Mouse (Mus musculus): Measurements from ENCODE around the gene Pak1ip1. TPM values are rescaled to one million over a fixed set of nuclear protein-coding genes. Genes with fewer than 3 reads are reported as not detected.
"Not testable (repeated sequence)": the region's sequence is repeated elsewhere in the genome, so short reads cannot be mapped to it uniquely, and the experiment has no call there.

Pak1ip1 gene
- polyA plus RNA-seq, 1 experiment from 2014 or later = 68.3 TPM

DNA sequence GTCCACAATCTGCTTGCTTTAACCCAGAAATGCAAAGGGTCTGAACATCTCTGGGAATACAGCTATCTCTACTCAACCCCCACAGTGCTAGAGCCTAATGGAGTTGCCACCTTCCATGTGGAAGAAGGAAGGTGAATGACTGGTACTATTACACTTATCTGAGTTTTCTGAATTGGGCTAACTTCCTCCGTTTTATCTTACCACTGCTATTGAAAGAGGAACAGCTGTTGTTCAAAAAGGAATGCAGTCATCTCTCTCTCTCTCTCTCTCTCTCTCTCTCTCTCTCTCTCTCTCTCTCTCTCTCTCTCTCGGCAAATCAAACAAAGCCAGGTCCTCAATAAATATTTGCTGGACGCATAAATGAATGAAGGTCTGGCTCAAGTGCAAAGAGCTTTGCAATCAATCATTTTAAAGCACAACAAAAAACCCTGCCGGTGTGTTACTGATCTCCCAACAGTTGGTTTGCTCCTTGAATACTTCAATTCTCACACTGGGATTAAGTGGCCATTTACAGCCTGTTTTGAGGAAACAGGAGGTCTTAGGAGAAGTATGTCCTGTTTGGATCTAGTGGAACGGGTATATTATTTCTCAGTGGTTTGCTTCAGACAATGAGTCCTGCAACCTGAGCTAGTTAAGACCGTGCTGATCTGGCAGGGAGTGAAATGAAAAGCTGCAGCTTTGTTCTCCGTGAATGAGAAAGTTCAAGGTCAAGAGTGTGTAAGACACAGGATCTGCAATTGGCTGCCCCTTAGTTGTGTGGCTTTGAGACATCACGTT, 6.1 kb upstream of the Pak1ip1 start:
- Histone ChIP-seq H3K4me3 (ENCODE audit: low read depth, low read length) (no peak overlapping the region), H3K27ac (ENCODE audit: low read length) (peak overlapping the region; percentile 45; the same call in 1 of the 2 replicates), H3K9me3 (ENCODE audit: control insufficient read depth, low read depth, low read length) (no peaks in the 10 kb centered on the region), H3K4me1 (ENCODE audit: control insufficient read depth, insufficient read depth, low read length) (0 out of 2 replicates have a peak, but pooled peaks cover 5% of the 10 kb centered on the region), H3K9ac (replicated peaks; ENCODE audit: low read depth, low read length) (no peak overlapping the region), H3K27me3 (ENCODE audit: control insufficient read depth, insufficient read depth, low read length) (no peaks in the 10 kb centered on the region), H3K4me2 (replicated peaks; ENCODE audit: low read depth, low read length) (peak overlapping the region; percentile 31), H3K36me3 (ENCODE audit: control insufficient read depth, insufficient read depth, low read length) (no peaks in the 10 kb centered on the region)
- peak; percentile 23; the same call in 1 of the 2 replicates for ATAC-seq (ENCODE audit: insufficient number of reproducible peaks, insufficient read depth, low FRiP score, low read depth)
- WGBS = 2% methylated on average over 8 of the region's 8 CpGs

DNA sequence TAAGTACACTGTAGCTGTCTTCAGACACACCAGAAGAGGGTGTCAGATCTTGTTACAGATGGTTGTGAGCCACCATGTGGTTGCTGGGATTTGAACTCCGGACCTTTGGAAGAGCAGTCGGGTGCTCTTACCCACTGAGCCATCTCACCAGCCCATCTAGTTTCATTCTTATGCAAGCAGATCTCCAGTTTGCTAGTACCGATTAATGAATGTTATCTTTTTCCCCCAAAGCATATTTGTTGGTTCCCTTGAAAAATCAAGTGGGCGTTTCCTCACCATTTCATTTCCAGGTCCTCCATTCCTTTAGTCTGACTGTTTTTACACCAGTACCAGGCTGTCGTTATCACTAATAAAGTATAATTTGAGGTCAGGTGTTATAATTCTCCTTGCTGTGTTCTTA, 2.3 kb upstream of the Pak1ip1 start:
- not testable (repeated sequence) for H3K36me3 ChIP-seq (ENCODE audit: control insufficient read depth, insufficient read depth, low read length); H3K27ac ChIP-seq (ENCODE audit: low read length); H3K4me2 ChIP-seq (replicated peaks; ENCODE audit: low read depth, low read length); ATAC-seq (ENCODE audit: insufficient number of reproducible peaks, insufficient read depth, low FRiP score, low read depth); H3K27me3 ChIP-seq (ENCODE audit: control insufficient read depth, insufficient read depth, low read length); H3K9me3 ChIP-seq (ENCODE audit: control insufficient read depth, low read depth, low read length); H3K4me3 ChIP-seq (ENCODE audit: low read depth, low read length); H3K9ac ChIP-seq (replicated peaks; ENCODE audit: low read depth, low read length)
- H3K4me1 ChIP-seq (ENCODE audit: control insufficient read depth, insufficient read depth, low read length) = peaks cover 12% of the 10 kb centered on the region; the same call in 1 of the 2 replicates
- WGBS = 92% methylated on average over 5 of the region's 5 CpGs

GRCm38 (mm10) chr13:41000140-41000925, 490 bp upstream of the Pak1ip1 start:
- H3K4me2 ChIP-seq (replicated peaks; ENCODE audit: low read depth, low read length) = peak overlapping the region; percentile 86
- peaks cover 7% of the 10 kb centered on the region; the same call in 1 of the 2 replicates for H3K4me1 ChIP-seq (ENCODE audit: control insufficient read depth, insufficient read depth, low read length)
- H3K36me3 ChIP-seq (ENCODE audit: control insufficient read depth, insufficient read depth, low read length) = peaks cover 10% of the 10 kb centered on the region
- H3K9me3 ChIP-seq (ENCODE audit: control insufficient read depth, low read depth, low read length) = no peaks in the 10 kb centered on the region
- peak; percentile 40; the same call in 1 of the 2 replicates for ATAC-seq (ENCODE audit: insufficient number of reproducible peaks, insufficient read depth, low FRiP score, low read depth)
- H3K9ac ChIP-seq (replicated peaks; ENCODE audit: low read depth, low read length) = peak overlapping the region; percentile 29
- peak overlapping the region; percentile 93 for H3K4me3 ChIP-seq (ENCODE audit: low read depth, low read length)
- peak overlapping the region; percentile 93 for H3K27ac ChIP-seq (ENCODE audit: low read length)
- WGBS = 1% methylated on average over 25 of the region's 25 CpGs
- H3K27me3 ChIP-seq (ENCODE audit: control insufficient read depth, insufficient read depth, low read length) = no peaks in the 10 kb centered on the region

DNA sequence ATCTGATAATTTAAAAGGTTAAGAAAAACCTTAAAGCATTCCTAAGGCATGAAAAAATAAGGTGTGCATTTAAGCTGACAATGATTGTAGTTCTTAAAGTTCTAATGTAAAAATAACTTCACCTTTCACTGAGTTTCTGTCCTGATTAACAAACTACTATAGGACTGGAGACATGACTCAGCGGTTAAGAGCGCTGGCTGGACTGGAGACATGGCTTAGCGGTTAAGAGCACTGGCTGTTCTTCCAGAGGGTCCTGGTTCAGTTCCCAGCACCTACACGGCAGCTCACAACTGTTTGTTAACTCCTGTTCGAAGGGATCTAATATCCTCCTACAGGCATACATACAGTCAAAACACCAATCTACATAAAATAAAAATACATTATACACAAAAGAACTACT, 1.2 kb downstream of the Pak1ip1 start:
- WGBS = 82% methylated on average over 5 of the region's 5 CpGs
- Histone ChIP-seq H3K4me2 (replicated peaks; ENCODE audit: low read depth, low read length) (peak overlapping the region; percentile 84), H3K36me3 (ENCODE audit: control insufficient read depth, insufficient read depth, low read length) (peaks cover 26% of the 10 kb centered on the region), H3K27ac (ENCODE audit: low read length) (no peak overlapping the region), H3K9me3 (ENCODE audit: control insufficient read depth, low read depth, low read length) (no peaks in the 10 kb centered on the region), H3K4me3 (ENCODE audit: low read depth, low read length) (peak overlapping the region; percentile 93), H3K4me1 (ENCODE audit: control insufficient read depth, insufficient read depth, low read length) (peaks cover 7% of the 10 kb centered on the region; the same call in 1 of the 2 replicates), H3K9ac (replicated peaks; ENCODE audit: low read depth, low read length) (no peak overlapping the region), H3K27me3 (ENCODE audit: control insufficient read depth, insufficient read depth, low read length) (no peaks in the 10 kb centered on the region)
- ATAC-seq (ENCODE audit: insufficient number of reproducible peaks, insufficient read depth, low FRiP score, low read depth) = no peak

DNA sequence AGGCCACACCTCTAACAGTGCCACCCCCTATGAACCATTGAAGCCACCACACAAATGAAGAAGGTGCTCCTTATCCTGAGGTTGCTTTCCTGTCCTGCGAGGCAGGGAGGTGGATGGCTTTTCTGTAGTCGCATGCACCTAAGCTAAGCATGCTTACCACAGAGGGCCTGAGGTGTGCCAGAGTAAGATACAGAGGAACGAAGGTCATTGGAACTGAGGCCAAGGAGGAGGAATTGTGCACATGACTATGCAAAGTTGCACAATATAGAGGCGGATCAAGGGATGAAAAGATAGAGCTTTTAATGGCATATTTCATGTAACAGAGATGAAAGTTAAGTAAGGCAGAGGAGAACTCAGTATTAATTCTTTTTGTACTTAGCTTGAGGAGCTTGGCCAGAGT, 5.4 kb downstream of the Pak1ip1 start:
- Histone ChIP-seq H3K4me2 (replicated peaks; ENCODE audit: low read depth, low read length) (no peak overlapping the region), H3K4me1 (ENCODE audit: control insufficient read depth, insufficient read depth, low read length) (peaks cover 4% of the 10 kb centered on the region; the same call in 1 of the 2 replicates), H3K4me3 (ENCODE audit: low read depth, low read length) (no peak overlapping the region), H3K36me3 (ENCODE audit: control insufficient read depth, insufficient read depth, low read length) (peaks cover 65% of the 10 kb centered on the region), H3K9me3 (ENCODE audit: control insufficient read depth, low read depth, low read length) (no peaks in the 10 kb centered on the region), H3K27me3 (ENCODE audit: control insufficient read depth, insufficient read depth, low read length) (no peaks in the 10 kb centered on the region), H3K27ac (ENCODE audit: low read length) (no peak overlapping the region), H3K9ac (replicated peaks; ENCODE audit: low read depth, low read length) (no peak overlapping the region)
- ATAC-seq (ENCODE audit: insufficient number of reproducible peaks, insufficient read depth, low FRiP score, low read depth) = no peak
- 97% methylated on average over 4 of the region's 4 CpGs for WGBS

DNA sequence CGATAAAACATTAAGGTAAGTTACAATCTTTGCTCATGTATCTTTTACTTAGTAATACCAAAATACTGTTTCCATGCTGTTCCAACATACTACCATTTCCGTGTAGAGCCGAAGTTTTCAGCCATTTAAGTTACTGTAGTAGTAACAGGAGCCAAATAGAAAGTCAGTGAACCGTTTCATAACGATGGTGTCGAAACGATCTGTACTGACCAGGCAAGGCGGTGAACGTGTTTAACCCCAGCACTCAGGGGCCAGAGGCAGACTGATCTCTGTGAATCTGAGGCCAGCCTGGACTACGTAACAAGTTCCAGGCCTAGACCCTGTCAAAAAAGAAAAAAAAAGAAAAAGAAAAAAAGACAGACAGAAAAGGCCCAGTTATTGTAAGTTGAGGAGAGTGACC, 7.4 kb downstream of the Pak1ip1 start:
- H3K27ac ChIP-seq (ENCODE audit: low read length) = no peak overlapping the region
- H3K36me3 ChIP-seq (ENCODE audit: control insufficient read depth, insufficient read depth, low read length) = peaks cover 76% of the 10 kb centered on the region
- no peaks in the 10 kb centered on the region for H3K27me3 ChIP-seq (ENCODE audit: control insufficient read depth, insufficient read depth, low read length)
- H3K4me3 ChIP-seq (ENCODE audit: low read depth, low read length) = no peak overlapping the region
- 95% methylated on average over 10 of the region's 10 CpGs for WGBS
- ATAC-seq (ENCODE audit: insufficient number of reproducible peaks, insufficient read depth, low FRiP score, low read depth) = no peak
- no peak overlapping the region for H3K4me2 ChIP-seq (replicated peaks; ENCODE audit: low read depth, low read length)
- no peaks in the 10 kb centered on the region for H3K4me1 ChIP-seq (ENCODE audit: control insufficient read depth, insufficient read depth, low read length)
- no peak overlapping the region for H3K9ac ChIP-seq (replicated peaks; ENCODE audit: low read depth, low read length)
- no peaks in the 10 kb centered on the region for H3K9me3 ChIP-seq (ENCODE audit: control insufficient read depth, low read depth, low read length)

- Histone ChIP-seq H3K27me3 (ENCODE audit: control insufficient read depth, insufficient read depth, low read length) (no peaks in the 10 kb centered on the region), H3K4me3 (ENCODE audit: low read depth, low read length) (no peak overlapping the region), H3K4me1 (ENCODE audit: control insufficient read depth, insufficient read depth, low read length) (no peaks in the 10 kb centered on the region), H3K27ac (ENCODE audit: low read length) (no peak overlapping the region), H3K4me2 (replicated peaks; ENCODE audit: low read depth, low read length) (no peak overlapping the region), H3K9ac (replicated peaks; ENCODE audit: low read depth, low read length) (no peak overlapping the region), H3K36me3 (ENCODE audit: control insufficient read depth, insufficient read depth, low read length) (peaks cover 76% of the 10 kb centered on the region), H3K9me3 (ENCODE audit: control insufficient read depth, low read depth, low read length) (no peaks in the 10 kb centered on the region)
- ATAC-seq (ENCODE audit: insufficient number of reproducible peaks, insufficient read depth, low FRiP score, low read depth) = no peak
- 82% methylated on average over 8 of the region's 8 CpGs for WGBS
Measured at GRCm38 (mm10) chr13:41008946-41009345, 8.1 kb downstream of the Pak1ip1 start.

DNA sequence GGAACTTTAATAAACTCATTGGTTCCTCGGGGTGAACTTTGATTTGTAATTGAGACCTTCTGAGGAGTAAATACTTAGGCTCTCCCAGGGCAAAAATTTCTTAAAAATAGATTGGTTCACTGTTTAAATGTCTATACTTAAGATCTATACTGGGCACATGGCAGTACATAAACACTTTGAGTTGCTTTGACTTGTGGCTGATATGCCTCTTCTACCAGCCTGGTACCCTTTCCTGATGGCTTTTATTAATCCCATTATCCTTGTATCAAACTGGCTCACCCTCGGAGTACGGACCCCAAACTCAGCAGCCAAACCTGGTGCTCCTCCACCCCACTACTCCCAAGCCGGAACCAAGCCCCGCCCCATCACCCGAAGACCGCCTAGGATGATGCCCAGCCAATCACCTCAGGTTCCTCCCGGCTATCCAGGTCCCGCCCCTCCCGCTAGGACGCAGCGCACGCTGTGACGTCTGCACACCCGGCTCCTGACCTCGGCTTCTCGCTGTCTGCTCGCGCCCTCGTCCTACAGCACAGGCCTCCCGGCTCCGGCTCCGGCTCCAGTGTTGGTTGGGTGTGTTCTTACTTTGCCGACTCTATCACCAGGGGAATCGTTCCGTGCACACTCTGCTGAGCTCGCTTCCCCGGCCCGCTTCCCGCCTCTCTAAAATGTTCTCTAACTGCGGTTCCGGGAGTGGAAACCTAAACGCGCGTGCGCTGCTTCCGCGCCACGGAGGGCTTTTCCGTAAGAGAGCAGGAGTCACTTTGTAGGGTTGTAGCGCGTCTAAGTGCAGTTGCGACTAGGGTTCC, 15.2 kb downstream of the Pak1ip1 start, which contains the start of gene Tmem14c:
Gene Tmem14c, plus strand, starts transcription at position 464 of the 806 bp plus-strand sequence.
- no peaks in the 10 kb centered on the region for H3K9me3 ChIP-seq (ENCODE audit: control insufficient read depth, low read depth, low read length)
- H3K4me3 ChIP-seq (ENCODE audit: low read depth, low read length) = peak within 1 kb of the TSS; percentile 61
- ATAC-seq (ENCODE audit: insufficient number of reproducible peaks, insufficient read depth, low FRiP score, low read depth) = peak; percentile 98
- H3K4me1 ChIP-seq (ENCODE audit: control insufficient read depth, insufficient read depth, low read length) = peaks cover 15% of the 10 kb centered on the region
- peak within 1 kb of the TSS; percentile 79 for H3K9ac ChIP-seq (replicated peaks; ENCODE audit: low read depth, low read length)
- H3K36me3 ChIP-seq (ENCODE audit: control insufficient read depth, insufficient read depth, low read length) = peaks cover 23% of the 10 kb centered on the region
- H3K4me2 ChIP-seq (replicated peaks; ENCODE audit: low read depth, low read length) = peak within 1 kb of the TSS; percentile 89
- under 1% methylated on average over 43 of the region's 43 CpGs for WGBS
- H3K27me3 ChIP-seq (ENCODE audit: control insufficient read depth, insufficient read depth, low read length) = no peaks in the 10 kb centered on the region
- peak within 1 kb of the TSS; percentile 88 for H3K27ac ChIP-seq (ENCODE audit: low read length)

Data from stomach, embryonic 14.5 days (tissue).